Mouse (Mus musculus) hematopoietic stem cell, adult 5-6 weeks (primary cell): ENCODE measurements around the gene Fam98c. TPM values are rescaled to one million over a fixed set of nuclear protein-coding genes. Genes with fewer than 3 reads are reported as not detected.
"Not testable (repeated sequence)": the region's sequence is repeated elsewhere in the genome, so short reads cannot be mapped to it uniquely, and the experiment has no call there.

Experiments used
- ATAC-seq, 2 experiments: fragments of 125-278 bp in 1 of 2; replicated peaks in 1 of 2; 2 replicates each; pipeline ENCODE4 v1.8.0; 2016 to 2017; ENCODE audit warnings: inconsistent platforms in 2 of 2, mild to moderate bottlenecking in 2 of 2, moderate number of reproducible peaks in 2 of 2, low read depth in 1 of 2, moderate TSS enrichment in 1 of 2; ENCODE audit not compliant: low FRiP score in 2 of 2, poor library complexity in 2 of 2, severe bottlenecking in 2 of 2, insufficient read depth in 1 of 2, low TSS enrichment in 1 of 2
- total RNA-seq: library from RNA; stranded (forward); fragments of 172-1452, 232-1000 nt; gene quantifications from 2 replicates; pipeline ENCODE4 v1.2.3, GENCODE M21; 2017

Gene Fam98c
- total RNA-seq, 1 experiment from 2014 or later: 29.1 TPM

GRCm38 (mm10) chr7:29167656-29168055 is 11.6 kb upstream of the Fam98c start:
- ATAC-seq: no peak

DNA sequence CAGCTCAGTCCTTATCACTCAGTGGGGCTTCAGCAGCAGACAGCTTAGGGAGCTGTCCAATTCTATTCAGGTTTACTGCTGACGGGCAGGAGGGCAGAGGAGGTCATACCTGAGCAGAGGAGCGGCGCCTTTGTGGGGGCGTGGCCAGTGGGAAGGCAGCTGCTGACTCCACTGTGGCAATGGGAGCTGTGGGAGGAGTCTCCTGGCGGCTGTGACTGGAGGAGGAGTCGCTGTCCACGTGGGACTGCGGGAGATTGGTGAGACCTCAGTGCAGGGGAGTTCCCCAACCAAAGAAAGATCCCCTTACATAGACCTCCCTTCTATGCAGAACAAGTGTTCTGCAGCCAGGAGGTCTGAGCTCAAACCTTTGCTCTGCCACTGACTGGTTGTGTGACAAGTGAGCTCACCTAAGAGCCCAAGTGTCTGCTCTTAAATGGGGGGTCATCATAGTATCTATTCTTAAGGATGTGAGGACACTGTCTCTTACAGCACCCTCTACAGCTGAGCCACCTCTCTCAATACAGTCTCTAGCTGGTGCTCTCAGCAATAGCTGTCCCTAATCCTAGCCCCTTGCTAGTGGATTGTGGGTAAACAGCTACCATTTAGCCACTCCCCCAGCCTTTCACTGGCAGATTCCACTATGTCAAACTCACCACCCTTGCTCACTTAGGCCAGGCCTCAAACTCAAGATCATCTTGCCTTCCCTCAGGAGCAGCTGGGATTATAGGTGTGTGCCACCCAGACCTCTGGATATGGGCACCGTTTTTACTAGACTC is 6.9 kb upstream of the Fam98c start:
- peak; percentile 86 to 89 for ATAC-seq

DNA sequence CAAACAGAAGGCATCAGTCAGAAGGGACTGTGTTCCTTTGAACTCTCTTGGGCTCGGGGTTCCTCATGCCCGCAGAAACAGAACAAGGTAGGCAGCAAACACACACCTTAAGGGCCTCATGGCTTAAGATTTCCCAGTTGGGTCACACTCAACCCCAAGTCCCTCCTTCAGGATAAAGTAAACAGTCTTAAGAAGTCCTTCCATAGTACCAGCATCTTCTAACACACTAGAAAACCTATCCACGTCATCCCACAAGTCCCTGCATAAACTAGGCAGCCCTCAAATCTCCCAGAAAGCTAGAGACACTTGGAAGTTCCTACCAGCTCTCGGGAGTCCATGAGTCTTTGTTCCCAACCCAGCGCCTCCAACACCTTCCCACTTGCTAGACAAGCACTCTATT is 6.3 kb upstream of the Fam98c start:
- no peak for ATAC-seq

DNA sequence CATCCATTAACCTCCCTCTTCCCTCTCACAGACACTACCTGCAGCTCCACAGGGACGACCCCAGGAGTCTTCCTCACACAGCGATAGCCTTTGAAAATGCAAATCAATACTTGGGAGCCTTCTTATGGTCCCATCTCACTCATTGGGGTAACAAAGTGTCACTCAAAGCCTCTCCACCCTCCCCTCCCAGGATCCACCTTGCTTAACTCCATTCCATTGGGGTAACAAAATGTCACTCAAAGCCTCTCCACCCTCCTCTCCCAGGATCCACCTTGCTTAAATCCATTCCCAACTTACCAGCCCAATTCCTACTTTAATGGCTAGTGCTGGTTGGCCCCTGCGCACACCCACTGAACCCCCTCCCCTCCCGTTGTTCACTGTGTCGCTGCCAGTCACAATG is 2.2 kb upstream of the Fam98c start:
- no peak for ATAC-seq

- peak; percentile 66 to 79 for ATAC-seq
Observed at GRCm38 (mm10) chr7:29155196-29155837, 717 bp downstream of the Fam98c start.

DNA sequence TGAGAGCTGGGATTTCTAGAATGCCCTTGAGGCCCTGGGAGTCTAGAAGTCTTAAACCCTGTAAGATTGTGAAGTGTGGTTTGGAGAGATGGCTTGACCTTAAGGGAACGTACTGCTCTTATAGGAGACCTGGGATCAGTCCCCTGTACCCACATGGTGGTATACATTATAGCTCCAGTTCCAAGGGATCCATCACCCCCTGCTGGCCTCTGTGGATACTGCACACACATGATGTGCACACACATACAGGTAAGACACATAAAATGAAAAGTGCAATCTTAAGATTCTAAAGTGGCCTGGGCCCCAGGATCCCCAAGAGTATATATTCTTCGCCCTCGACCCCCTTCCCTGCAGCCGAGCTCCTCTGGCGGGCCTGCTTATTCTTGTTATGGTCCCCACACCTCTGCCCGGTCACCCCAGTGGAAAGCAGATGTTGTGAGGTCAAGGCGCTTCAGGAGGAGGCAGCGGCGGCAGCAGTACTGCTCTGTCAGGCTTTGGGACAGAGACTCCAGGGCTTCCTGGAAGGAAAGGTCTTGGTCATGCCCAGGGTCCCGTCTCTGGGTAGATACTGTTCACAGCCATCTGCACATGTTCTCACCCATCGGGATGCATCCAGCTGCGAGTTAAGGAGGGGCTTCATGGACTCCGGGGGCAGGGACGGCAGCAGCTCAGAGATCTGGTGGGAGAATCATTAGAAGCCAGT is 1.9 kb downstream of the Fam98c start:
- no peak for ATAC-seq

DNA sequence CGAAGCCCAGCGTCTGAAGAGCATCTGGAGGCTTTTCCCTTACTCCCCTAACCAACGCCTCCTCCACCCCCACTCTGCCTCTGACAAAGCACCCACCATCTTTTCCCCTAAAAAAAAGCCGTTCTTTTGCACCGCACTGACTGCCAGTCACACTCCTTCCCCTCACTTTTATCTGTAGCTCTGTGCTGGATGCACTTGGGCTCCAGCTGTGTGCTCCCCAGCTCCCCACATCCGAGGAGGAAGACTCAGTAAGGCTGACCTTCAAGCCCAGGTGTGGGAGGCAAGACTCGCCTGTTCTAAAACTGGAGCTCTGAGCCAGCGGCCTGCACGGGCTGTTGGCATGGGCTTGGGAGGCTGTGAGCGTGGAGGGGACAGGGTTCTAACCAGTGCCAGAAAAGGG is 4.5 kb downstream of the Fam98c start:
- no peak for ATAC-seq

DNA sequence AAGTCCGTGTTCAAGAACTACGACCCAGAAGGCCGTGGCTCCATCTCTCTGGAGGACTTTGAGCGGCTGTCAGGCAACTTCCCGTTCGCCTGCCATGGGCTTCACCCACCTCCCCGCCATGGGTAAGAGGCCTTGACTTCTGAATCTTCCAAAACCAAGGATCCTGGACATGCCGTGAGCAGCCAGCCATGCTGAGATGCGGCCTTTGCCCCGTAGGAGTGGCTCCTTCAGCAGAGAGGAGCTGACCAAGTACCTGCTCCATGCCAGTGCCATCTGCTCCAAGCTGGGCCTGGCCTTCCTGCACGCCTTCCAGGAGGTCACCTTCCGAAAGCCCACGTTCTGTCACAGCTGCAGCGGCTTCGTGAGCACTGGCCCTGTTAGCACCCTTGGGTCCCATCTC is 7.3 kb downstream of the Fam98c start:
- ATAC-seq: no peak

GRCm38 (mm10) chr7:29146625-29147367 is 9.2 kb downstream of the Fam98c start:
- no peak for ATAC-seq

DNA sequence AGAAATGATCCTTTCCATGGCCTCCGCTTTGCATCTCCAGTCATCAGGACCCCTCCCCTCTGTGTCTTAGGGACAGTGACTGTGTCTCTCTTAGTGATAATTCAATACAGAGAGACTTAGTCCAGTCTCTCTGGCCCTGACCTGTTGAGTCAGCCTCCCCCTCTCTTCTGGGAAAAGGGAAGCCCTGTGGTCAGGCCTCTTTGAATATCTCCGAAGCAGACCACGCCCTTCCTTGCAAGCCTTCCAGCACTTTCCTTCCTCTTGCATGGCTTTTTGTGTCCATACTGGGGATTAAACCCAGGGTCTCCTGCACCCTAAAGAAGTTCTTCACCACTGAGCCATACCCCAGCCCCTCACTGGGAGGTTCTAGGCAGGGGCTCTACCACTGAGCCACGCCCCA is 12.0 kb downstream of the Fam98c start:
- peak; percentile 42 to 62; a peak in 1 of 4 replicates for ATAC-seq

- ATAC-seq: no peak
Observed at GRCm38 (mm10) chr7:29141416-29141815, 14.6 kb downstream of the Fam98c start.

DNA sequence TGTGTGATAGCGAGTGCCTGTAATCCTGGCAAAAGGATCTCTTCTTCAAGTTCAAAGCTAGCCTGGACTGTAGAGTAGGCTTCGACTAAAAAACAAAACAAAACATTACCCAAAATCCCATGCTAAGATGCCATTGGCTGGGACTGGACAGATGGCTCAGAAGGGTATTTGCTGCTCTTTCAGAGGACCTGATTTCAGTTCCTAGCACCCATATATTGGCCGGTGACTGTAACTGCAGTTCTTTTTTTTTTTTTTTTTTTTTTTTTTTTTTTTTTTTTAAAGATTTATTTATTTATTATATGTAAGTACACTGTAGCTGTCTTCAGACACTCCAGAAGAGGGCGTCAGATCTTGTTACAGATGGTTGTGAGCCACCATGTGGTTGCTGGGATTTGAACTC is 16.8 kb downstream of the Fam98c start:
- not testable (repeated sequence) for ATAC-seq

- no peak for ATAC-seq
Observed at GRCm38 (mm10) chr7:29137429-29137828, 18.6 kb downstream of the Fam98c start.

DNA sequence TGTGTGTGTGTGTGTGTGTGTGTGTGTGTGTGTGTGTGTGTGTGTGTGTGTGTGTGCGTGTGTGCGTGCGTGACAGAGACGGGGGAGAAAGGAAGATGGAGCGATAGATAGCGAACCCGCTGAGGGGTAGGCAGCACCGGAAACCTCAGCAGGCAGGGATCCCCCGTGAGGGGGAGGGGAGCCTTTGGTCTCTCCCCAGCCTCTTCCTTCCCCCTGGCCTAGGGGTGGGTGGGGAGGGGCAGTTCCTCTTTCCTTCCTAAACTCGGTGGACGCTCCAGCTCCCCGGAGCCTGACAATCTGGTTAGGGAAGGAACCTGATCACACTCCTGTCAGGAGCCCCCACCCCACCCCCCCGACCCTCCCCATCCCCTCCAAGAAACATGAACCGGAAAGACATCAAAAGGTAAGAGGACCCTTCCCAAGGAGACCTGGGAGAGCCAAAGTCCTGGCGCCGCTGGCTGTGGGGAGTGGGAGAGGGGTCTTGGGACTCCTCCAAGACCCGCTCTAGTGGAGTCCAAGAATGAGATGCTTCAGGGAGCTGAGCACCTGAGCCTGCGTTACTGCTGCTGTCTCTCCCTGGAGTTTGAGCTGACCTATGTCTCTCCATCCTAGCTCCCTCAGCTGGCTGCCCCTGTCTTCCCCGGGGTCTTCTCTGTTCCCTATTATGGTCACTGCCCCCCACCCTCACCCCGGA is 21.2 kb downstream of the Fam98c start, which contains the start of gene Rasgrp4:
Gene Rasgrp4, plus strand, starts transcription at position 159 of the 694 bp plus-strand sequence.
- peak; percentile 84 to 97 for ATAC-seq

GRCm38 (mm10) chr7:29134230-29134629 is 21.8 kb downstream of the Fam98c start:
- no peak for ATAC-seq

GRCm38 (mm10) chr7:29128725-29129124 is 27.3 kb downstream of the Fam98c start:
- peak; percentile 57 to 63; a peak in 3 of 4 replicates for ATAC-seq
